Mouse (Mus musculus): ENCODE results near the gene Zfp692. TPM values are rescaled to one million over a fixed set of nuclear protein-coding genes. Genes with fewer than 3 reads are reported as not detected.

Gene Zfp692
- polyA plus RNA-seq (2012; ENCODE audit: insufficient read depth, insufficient read length, missing spikeins) = 2.0 and 2.6 TPM in 2 replicates

DNA sequence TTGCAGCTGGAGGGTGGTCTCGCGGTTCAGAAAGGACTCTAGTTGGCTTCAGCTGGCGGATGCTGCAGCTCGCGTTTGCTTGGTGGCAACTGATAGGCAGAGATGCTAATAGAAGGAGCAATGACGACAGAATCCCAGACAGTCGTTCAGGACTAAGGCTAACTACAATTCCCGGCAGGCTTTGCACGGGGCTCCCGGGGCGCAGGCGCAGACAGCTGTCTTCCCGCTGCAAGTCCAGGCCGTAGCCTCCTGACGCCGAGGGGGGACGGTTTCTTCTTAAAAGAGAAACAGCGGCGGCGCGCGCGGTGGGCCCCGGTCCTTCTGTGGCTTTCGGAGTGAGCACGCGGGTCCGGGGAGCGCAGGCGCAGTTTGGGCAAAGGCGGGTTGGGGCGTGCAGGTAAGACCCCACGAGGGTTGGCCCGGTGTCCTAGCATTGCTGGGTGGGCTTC, at the start of gene Zfp692:
Zfp692 (plus strand) TSS at position 210 of the 449 bp plus-strand sequence.
- no peak within 1 kb of the TSS for H3K27ac ChIP-seq (replicated peaks; ENCODE audit: low read depth, low read length)
- peak within 1 kb of the TSS; percentile 65 for H3K4me3 ChIP-seq (ENCODE audit: insufficient read depth, low read depth, low read length)
- 0 out of 2 replicates have a peak, but pooled peaks cover 5% of the 10 kb centered on the region for H3K4me1 ChIP-seq (ENCODE audit: control insufficient read depth, insufficient read depth, insufficient read length, low read length)

DNA sequence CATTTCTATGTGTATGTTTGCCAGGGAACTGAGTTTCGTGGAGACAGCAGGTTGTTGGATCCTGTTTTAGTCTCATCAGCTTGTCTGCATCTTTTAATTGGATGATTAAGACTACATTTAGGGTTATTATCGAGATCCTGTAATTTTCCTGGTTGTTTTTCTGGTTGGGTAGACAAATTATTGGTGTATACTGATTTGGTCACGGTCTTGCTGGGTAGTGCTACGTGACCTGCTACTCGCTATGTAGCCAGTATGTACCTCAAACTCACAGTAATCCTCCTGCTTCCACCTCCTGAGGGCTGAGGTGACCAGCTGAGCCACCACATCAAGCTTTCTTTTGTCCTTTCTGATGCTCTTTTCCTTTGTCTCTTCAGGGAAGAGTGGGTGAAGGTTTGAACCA, 49.1 kb upstream of the Zfp692 start:
- H3K4me1 ChIP-seq (ENCODE audit: control insufficient read depth, insufficient read depth, insufficient read length, low read length) = no peaks in the 10 kb centered on the region
- no peak overlapping the region for H3K27ac ChIP-seq (replicated peaks; ENCODE audit: low read depth, low read length)
- no peak overlapping the region for H3K4me3 ChIP-seq (ENCODE audit: insufficient read depth, low read depth, low read length)

DNA sequence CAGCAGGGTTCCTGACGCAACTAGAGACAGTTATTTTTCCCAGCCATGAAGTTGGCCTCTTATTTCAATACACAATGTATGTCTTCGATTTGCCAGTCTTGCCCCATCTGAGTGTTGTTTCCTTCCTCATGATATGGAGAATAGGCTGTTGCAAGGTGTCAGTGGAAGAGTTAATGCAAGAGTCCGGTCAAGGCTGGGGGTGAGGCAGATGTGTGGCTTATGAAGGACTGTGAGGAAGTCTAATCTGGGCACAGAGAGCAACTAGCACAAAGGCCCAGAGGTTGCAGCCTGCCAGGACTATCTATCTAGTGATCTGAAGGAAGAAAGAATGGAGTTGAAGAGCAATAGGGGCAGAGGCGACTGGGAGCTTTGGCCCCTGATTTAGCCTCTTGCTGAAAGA, 46.7 kb upstream of the Zfp692 start:
- Histone ChIP-seq H3K4me3 (ENCODE audit: insufficient read depth, low read depth, low read length) (no peak overlapping the region), H3K4me1 (ENCODE audit: control insufficient read depth, insufficient read depth, insufficient read length, low read length) (no peaks in the 10 kb centered on the region), H3K27ac (replicated peaks; ENCODE audit: low read depth, low read length) (no peak overlapping the region)

DNA sequence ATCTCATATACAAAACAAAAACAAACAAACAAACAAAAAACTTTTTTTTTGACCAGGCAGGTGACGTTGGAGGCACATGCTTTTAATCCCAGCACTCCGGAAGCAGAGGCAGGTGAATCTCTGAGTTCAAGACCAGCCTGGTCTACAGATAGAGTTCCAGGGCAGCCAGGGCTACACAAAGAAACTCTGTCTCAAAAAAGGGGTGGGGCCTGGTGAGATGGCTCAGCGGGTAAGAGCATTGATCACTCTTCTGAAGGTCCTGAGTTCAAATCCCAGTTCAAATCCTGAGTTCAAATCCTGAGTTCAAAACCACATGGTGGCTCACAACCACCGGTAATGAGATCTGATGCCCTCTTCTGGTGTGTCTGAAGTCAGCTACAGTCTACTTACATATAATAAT, 45.0 kb upstream of the Zfp692 start:
- Histone ChIP-seq H3K27ac (replicated peaks; ENCODE audit: low read depth, low read length) (no peak overlapping the region), H3K4me1 (ENCODE audit: control insufficient read depth, insufficient read depth, insufficient read length, low read length) (no peaks in the 10 kb centered on the region)

DNA sequence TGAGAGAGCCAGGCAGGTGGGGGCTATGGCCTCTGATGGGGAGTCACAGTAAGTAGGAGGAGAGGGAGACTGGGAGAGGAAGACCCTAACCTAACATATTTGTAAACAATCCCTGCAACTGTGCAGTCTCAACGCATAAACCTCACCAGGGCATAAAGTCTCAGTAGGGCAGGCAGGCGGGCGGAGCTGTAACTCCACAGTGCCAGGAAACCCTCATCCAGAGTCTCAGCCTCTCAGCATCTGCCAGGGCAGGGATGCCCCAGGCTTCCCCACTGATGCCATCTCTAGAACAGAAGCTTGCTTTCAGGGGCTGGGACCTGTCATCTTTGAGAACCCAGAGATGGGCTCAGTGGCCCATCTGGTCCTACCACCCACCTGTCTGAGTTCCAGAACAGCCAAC, 44.5 kb upstream of the Zfp692 start:
- Histone ChIP-seq H3K4me1 (ENCODE audit: control insufficient read depth, insufficient read depth, insufficient read length, low read length) (no peaks in the 10 kb centered on the region), H3K27ac (replicated peaks; ENCODE audit: low read depth, low read length) (no peak overlapping the region), H3K4me3 (ENCODE audit: insufficient read depth, low read depth, low read length) (no peak overlapping the region)

More for the DNA sequence above, 45.0 kb upstream of the Zfp692 start:
- H3K4me3 ChIP-seq (ENCODE audit: insufficient read depth, low read depth, low read length) = no peak overlapping the region

DNA sequence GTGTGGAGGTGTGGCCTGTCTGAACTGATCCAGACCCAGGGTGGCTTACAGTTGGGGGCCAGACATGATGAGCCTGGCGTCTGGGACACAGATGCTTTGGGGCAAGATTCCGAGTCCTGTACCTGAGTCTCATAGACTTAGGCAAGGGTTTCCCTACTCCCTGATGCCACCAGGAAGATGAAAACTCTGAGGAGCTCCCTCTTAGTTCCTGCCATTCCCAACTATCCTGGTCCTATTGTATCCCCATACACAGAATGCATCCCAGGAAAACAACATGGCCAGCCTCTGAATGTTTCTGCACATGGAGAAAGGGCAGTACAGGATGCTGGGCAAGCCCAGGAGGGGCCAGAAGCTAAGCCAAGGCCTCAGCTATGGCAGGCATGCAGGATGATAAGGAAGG, 43.4 kb upstream of the Zfp692 start:
- no peaks in the 10 kb centered on the region for H3K4me1 ChIP-seq (ENCODE audit: control insufficient read depth, insufficient read depth, insufficient read length, low read length)
- H3K27ac ChIP-seq (replicated peaks; ENCODE audit: low read depth, low read length) = no peak overlapping the region
- H3K4me3 ChIP-seq (ENCODE audit: insufficient read depth, low read depth, low read length) = no peak overlapping the region

DNA sequence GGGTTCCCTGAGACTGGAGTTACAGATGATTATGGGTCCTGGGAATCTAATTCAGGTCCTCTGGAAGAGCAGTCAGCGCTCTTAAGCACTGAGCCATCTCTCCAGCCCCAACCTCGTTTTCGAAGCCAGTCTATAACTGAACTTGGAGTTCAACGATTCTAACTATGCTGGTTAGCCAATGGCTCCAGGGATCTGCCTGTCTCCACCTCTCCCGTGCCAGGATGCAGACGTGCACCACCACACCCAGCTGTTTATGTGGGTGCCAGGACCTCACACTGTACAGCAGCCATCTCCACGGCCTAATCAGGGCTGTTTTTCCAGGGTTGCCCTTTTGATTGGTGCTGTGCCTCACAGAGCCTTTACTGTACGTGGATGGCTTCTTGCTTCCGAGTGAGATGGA, 42.3 kb upstream of the Zfp692 start:
- H3K27ac ChIP-seq (replicated peaks; ENCODE audit: low read depth, low read length) = no peak overlapping the region
- H3K4me1 ChIP-seq (ENCODE audit: control insufficient read depth, insufficient read depth, insufficient read length, low read length) = no peaks in the 10 kb centered on the region
- no peak overlapping the region for H3K4me3 ChIP-seq (ENCODE audit: insufficient read depth, low read depth, low read length)

DNA sequence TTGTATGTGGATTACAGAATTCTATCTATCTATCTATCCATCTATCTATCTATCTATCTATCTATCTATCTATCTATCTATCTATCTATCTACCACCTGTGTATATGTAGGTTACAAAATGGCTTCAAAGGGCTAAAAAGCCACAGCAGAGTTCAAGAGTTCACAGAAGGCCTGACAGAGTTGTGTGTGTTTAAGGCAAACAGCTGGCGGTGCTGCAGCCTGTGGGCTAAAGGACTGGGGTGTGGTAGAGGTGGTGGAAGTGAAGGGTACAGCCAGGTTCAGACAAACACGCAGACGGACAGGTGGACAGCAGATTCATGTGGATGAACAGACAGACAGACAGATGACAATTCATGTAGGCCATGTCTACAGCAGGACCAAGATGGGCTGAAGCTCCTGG, 38.6 kb upstream of the Zfp692 start:
- no peaks in the 10 kb centered on the region for H3K4me1 ChIP-seq (ENCODE audit: control insufficient read depth, insufficient read depth, insufficient read length, low read length)
- no peak overlapping the region for H3K27ac ChIP-seq (replicated peaks; ENCODE audit: low read depth, low read length)
- H3K4me3 ChIP-seq (ENCODE audit: insufficient read depth, low read depth, low read length) = no peak overlapping the region

DNA sequence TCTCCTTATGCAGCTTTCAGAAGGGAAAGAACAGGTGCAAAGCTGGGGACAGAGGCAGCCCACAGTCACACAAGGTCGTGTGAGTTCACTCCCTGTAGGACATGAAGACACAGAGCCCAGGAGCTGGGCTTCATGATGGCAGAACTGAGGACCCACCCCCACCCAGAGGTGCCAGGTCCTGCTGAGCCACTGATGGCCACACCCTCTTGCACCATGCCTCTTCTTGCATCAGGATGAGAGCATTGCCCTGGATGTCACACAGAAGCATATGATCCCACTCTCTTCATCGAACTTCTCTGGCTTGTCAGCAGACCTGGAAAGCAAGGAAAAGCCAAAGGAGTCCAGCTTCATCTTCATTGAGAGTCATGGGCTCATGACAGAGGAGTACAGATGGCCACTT, 32.3 kb upstream of the Zfp692 start, which contains the start of gene 4930438A08Rik:
4930438A08Rik (plus strand) TSS at position 228 of the 400 bp plus-strand sequence.
- Histone ChIP-seq H3K27ac (replicated peaks; ENCODE audit: low read depth, low read length) (no peak within 1 kb of the TSS), H3K4me3 (ENCODE audit: insufficient read depth, low read depth, low read length) (no peak within 1 kb of the TSS), H3K4me1 (ENCODE audit: control insufficient read depth, insufficient read depth, insufficient read length, low read length) (no peaks in the 10 kb centered on the region)

DNA sequence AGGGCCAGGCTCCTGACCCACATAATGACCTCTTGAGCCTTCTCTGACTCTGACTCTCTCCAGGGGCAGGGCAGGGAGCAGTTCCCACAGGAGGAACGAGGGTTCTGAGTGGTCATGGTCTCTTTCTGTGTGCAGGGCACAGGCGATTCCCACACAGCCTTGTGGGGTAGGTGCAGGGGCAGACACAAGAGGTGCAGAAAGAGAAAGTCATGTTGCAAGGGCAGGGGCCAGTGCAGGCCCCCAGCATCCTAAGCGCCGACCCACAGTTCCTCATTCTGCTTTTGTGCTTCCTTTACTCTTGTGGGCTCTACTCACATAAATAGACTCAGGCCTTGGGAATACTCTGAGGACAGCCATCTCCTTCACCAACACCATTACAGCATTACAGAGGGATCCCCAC, 31.1 kb upstream of the Zfp692 start:
- no peak overlapping the region for H3K27ac ChIP-seq (replicated peaks; ENCODE audit: low read depth, low read length)
- no peaks in the 10 kb centered on the region for H3K4me1 ChIP-seq (ENCODE audit: control insufficient read depth, insufficient read depth, insufficient read length, low read length)
- H3K4me3 ChIP-seq (ENCODE audit: insufficient read depth, low read depth, low read length) = no peak overlapping the region

DNA sequence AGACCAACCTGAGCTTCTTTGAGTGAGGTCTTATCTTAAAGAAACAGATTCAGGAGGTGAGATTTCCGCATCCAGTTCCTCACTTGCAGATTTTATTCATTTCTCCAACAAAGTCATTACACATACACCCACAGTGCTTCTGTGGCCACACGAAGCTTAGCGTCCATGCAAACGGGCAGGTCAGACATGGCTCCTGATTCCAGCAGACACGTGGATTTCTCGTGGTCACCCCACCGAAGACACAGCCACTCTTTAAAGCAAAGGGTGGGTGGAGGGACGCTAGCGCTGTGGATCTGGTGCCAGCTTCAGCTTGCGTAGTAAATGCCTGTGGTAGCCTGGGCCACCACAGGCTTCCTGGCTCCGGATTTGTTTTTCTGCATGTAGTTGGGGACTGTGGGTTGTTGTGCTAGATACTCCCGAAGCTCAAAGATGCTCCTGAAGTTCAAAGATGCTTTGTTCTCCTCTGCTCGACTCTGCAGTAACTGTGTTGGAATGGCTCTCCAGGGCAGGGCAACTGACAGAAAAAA, 24.8 kb upstream of the Zfp692 start:
- no peak overlapping the region for H3K4me3 ChIP-seq (ENCODE audit: insufficient read depth, low read depth, low read length)
- H3K27ac ChIP-seq (replicated peaks; ENCODE audit: low read depth, low read length) = no peak overlapping the region
- no peaks in the 10 kb centered on the region for H3K4me1 ChIP-seq (ENCODE audit: control insufficient read depth, insufficient read depth, insufficient read length, low read length)

DNA sequence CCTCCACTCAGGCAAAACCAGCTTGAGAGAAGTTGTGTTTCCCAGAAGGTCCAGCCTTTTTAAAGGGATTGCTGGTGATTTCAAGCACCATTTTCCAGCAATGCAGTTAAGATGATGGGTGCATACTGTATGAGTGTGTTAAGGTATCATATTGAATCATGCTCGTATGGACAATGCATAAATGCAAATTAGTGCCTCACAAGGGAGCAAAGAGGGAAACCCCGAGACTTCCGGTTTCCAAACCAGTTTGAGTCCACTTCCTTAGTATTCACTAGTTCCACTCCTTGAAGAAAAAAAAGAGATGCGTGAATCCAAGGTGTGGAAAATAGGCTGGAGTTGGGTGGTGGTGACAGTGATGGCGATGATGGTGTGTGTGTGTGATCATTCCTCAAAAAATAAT, 24.4 kb upstream of the Zfp692 start:
- H3K4me3 ChIP-seq (ENCODE audit: insufficient read depth, low read depth, low read length) = no peak overlapping the region
- H3K27ac ChIP-seq (replicated peaks; ENCODE audit: low read depth, low read length) = no peak overlapping the region
- no peaks in the 10 kb centered on the region for H3K4me1 ChIP-seq (ENCODE audit: control insufficient read depth, insufficient read depth, insufficient read length, low read length)

DNA sequence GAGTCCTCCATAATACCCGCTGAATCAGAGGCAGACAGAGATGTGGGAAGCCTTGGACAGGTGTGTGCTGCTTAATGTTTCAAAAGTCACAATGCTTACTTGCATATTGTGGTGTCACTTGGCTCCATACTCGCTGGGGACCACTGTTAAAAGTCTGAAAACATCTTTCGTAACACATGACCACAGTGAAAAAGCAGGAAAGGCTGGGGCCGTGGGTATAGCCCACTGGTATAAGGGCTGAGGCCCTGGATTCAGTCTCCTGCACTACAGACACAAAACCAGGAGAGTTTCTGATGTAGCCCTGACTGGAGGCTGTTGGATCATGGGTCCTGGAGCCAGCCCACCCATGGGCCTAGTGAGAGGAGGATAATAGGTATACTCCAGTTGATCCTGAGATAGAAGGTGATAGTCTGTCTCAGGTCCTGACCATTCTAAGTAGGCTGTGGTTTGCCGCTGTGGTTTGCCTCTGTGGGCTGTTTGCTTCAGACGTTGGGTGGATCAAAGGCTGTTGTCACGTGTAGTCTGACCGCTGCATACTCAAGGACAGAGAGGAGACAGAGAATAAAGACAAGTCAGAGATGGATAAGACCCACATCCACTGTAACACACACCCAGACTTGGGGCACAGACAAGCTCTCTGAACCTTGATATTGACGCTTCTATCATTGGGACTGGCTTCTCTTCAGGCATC, 16.7 kb upstream of the Zfp692 start:
- no peaks in the 10 kb centered on the region for H3K4me1 ChIP-seq (ENCODE audit: control insufficient read depth, insufficient read depth, insufficient read length, low read length)
- H3K4me3 ChIP-seq (ENCODE audit: insufficient read depth, low read depth, low read length) = no peak overlapping the region

DNA sequence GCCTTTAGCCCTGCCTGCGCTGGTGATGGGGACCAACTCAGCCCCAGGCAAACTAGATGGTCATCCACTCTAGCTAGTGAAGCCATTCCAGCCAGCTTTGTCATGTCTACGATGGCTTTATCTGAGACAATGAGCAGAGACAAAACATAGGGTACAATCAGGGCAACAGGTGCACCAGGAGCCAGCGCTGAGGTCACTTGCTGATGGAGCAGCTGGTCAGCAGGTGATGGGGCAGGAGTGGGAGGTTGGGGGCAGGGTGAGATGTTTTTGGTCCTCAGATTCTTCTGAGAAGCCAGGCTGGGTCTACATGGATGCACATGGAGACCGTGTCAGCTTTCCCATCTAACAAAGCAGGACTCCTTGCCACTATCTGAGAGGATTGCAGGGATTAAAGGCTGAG, 16.1 kb upstream of the Zfp692 start:
- Histone ChIP-seq H3K4me3 (ENCODE audit: insufficient read depth, low read depth, low read length) (no peak overlapping the region), H3K27ac (replicated peaks; ENCODE audit: low read depth, low read length) (no peak overlapping the region), H3K4me1 (ENCODE audit: control insufficient read depth, insufficient read depth, insufficient read length, low read length) (no peaks in the 10 kb centered on the region)

More for the DNA sequence above, 16.7 kb upstream of the Zfp692 start:
- H3K27ac ChIP-seq (replicated peaks; ENCODE audit: low read depth, low read length) = no peak overlapping the region

DNA sequence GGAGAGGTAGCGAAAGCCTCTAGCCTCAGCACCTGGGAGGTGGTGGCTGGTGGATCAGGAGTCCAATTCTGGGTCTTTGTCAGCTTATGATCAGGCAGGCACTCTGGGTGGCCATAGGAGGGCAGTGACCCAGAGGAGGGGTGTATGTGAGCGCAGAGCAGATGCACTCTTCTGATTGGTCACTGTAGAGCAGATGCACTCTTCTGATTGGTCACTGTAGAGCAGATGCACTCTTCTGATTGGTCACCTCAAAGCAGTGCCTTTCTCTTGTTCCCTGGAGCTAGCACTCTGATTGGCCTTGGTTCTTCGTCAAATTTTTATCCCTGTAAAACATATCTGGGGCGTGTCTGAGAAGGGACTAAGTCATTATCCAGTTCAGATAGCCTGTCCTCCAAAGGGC, 14.1 kb upstream of the Zfp692 start:
- no peaks in the 10 kb centered on the region for H3K4me1 ChIP-seq (ENCODE audit: control insufficient read depth, insufficient read depth, insufficient read length, low read length)
- no peak overlapping the region for H3K27ac ChIP-seq (replicated peaks; ENCODE audit: low read depth, low read length)
- H3K4me3 ChIP-seq (ENCODE audit: insufficient read depth, low read depth, low read length) = no peak overlapping the region

DNA sequence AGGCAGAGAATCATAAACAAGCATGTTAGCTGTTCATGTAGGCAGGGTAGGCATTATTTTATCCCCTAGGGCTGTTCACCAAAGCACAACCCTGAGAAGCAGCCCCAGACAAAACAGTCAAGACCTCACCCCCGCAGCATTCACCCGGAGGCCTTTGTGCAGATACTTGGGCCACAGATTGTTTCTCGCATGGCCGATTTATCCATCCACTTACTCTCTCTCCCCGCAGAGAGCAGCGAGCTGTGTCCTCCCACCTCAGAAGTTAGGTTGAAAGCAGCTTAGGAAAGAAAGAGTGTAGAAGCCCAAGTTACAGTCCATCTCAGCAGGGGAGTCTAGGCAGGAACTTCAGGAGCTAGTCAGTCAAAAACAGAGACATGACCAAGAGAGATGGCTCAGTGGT, 9.5 kb upstream of the Zfp692 start:
- H3K4me3 ChIP-seq (ENCODE audit: insufficient read depth, low read depth, low read length) = no peak overlapping the region
- H3K27ac ChIP-seq (replicated peaks; ENCODE audit: low read depth, low read length) = no peak overlapping the region
- no peaks in the 10 kb centered on the region for H3K4me1 ChIP-seq (ENCODE audit: control insufficient read depth, insufficient read depth, insufficient read length, low read length)
